Mouse (Mus musculus): ENCODE data around the gene Tyms. TPM values are rescaled to one million over a fixed set of nuclear protein-coding genes. Genes with fewer than 3 reads are reported as not detected.
"Not testable (repeated sequence)": the region's sequence is repeated elsewhere in the genome, so short reads cannot be mapped to it uniquely, and the experiment has no call there.

Gene Tyms
- polyA plus RNA-seq, 1 experiment from 2014 or later: 120 TPM

DNA sequence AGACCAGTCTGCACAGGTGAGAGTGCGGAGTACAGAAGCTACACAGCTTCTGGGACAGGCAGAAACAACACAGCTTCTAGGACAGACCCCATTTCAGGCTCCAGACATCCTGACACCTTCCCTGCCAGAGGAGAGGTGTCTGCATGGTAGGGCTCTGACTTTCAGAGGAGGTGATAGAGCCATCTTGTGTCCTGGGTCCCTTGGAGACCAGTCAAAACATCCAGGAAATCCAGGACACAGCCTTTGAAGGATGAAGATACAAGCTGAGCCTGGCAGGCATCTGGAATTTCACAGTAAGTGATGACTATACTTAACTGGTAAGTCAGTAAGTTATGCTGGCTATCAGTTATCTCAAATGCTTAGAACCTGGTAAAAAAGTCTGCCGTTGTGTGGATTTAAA, 36.3 kb downstream of the Tyms start:
- H3K27me3 ChIP-seq (replicated peaks); ATAC-seq (ENCODE audit: insufficient number of reproducible peaks, low FRiP score); H3K9ac ChIP-seq; H3K9me3 ChIP-seq (replicated peaks); H3K36me3 ChIP-seq; H3K4me3 ChIP-seq; H3K27ac ChIP-seq (ENCODE audit: poor library complexity, severe bottlenecking); H3K4me2 ChIP-seq; H3K4me1 ChIP-seq (replicated peaks): not testable (repeated sequence)
- WGBS: 57% methylated on average over 2 of the region's 2 CpGs

DNA sequence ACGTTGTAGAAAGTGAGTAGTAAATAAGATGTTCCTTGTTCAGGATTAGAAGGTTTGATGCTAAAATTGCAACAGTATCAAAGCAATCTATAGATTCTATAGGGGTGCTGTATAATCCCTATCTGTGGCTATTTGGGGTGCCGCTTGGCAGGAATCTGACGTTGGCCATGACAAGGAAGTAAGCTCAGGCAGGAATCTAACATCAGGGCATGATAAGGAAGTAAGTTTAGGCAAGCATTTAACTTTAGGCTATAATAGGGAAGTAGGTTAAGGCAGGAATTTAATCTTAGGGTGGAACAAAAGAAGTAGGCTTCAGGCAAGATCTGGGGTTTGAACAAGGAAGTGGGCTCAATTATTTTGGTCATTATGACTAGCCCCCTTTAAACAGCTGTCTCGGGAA, 37.6 kb downstream of the Tyms start:
- H3K36me3 ChIP-seq; H3K4me3 ChIP-seq; H3K27ac ChIP-seq (ENCODE audit: poor library complexity, severe bottlenecking); H3K4me2 ChIP-seq; H3K4me1 ChIP-seq (replicated peaks); H3K9me3 ChIP-seq (replicated peaks); ATAC-seq (ENCODE audit: insufficient number of reproducible peaks, low FRiP score); H3K27me3 ChIP-seq (replicated peaks); H3K9ac ChIP-seq: not testable (repeated sequence)
- 74% methylated on average over 4 of the region's 4 CpGs for WGBS

GRCm38 (mm10) chr5:30014580-30014979, 58.8 kb downstream of the Tyms start:
- ATAC-seq (ENCODE audit: insufficient number of reproducible peaks, low FRiP score): no peak
- Histone ChIP-seq H3K27ac (ENCODE audit: poor library complexity, severe bottlenecking) (no peak overlapping the region), H3K4me1 (replicated peaks) (peaks cover 4% of the 10 kb centered on the region; the same call in 1 of the 2 replicates), H3K9ac (no peak overlapping the region), H3K4me2 (no peak overlapping the region), H3K36me3 (no peaks in the 10 kb centered on the region), H3K9me3 (replicated peaks) (no peaks in the 10 kb centered on the region), H3K4me3 (no peak overlapping the region), H3K27me3 (replicated peaks) (no peaks in the 10 kb centered on the region)
- 60% methylated on average over 2 of the region's 2 CpGs for WGBS

- ATAC-seq (ENCODE audit: insufficient number of reproducible peaks, low FRiP score): peak; percentile 73; the same call in 1 of the 2 replicates
- Histone ChIP-seq H3K9ac (no peak within 1 kb of the TSS), H3K27ac (ENCODE audit: poor library complexity, severe bottlenecking) (no peak within 1 kb of the TSS), H3K4me2 (peak within 1 kb of the TSS; percentile 5; the same call in 1 of the 2 replicates), H3K36me3 (no peaks in the 10 kb centered on the region), H3K4me3 (no peak within 1 kb of the TSS), H3K27me3 (replicated peaks) (no peaks in the 10 kb centered on the region), H3K4me1 (replicated peaks) (peaks cover 8% of the 10 kb centered on the region), H3K9me3 (replicated peaks) (no peaks in the 10 kb centered on the region)
- 48% methylated on average over 16 of the region's 16 CpGs for WGBS
Observed at GRCm38 (mm10) chr5:30012726-30013503, 60.5 kb downstream of the Tyms start, which contains the start of gene Il6. Gene Il6, plus strand, starts transcription at chr5:30013114.

Other genes with a start within 250 kb of the Tyms start
- gene Il6, start 60.5 kb downstream of the Tyms start, polyA plus RNA-seq (2016; fragmentation: Nextera tagmentation; extraction: Ambion mirVana): 0.43 TPM in 1 of 2 replicates, not detected in the other
- gene Garem2, start 31.5 kb upstream of the Tyms start, polyA plus RNA-seq (2016; fragmentation: Nextera tagmentation; extraction: Ambion mirVana): 0.40 and 0.51 TPM in 2 replicates
- not detected in 2 replicates for gene 3110082J24Rik, start 32.5 kb upstream of the Tyms start, polyA plus RNA-seq (2016; fragmentation: Nextera tagmentation; extraction: Ambion mirVana)
- gene Hadha, start 81.5 kb upstream of the Tyms start, polyA plus RNA-seq (2016; fragmentation: Nextera tagmentation; extraction: Ambion mirVana): 237 and 239 TPM in 2 replicates
- 307 and 321 TPM in 2 replicates for gene Hadhb, start 81.6 kb upstream of the Tyms start, polyA plus RNA-seq (2016; fragmentation: Nextera tagmentation; extraction: Ambion mirVana)
- gene Adgrf3, start 132.1 kb upstream of the Tyms start, polyA plus RNA-seq (2016; fragmentation: Nextera tagmentation; extraction: Ambion mirVana): 0.37 TPM in 1 of 2 replicates, not detected in the other
- gene Selenoi, start 159.0 kb upstream of the Tyms start, polyA plus RNA-seq (2016; fragmentation: Nextera tagmentation; extraction: Ambion mirVana): 20.8 and 21.4 TPM in 2 replicates
- 0.18 and 0.19 TPM in 2 replicates for gene Drc1, start 207.8 kb upstream of the Tyms start, polyA plus RNA-seq (2016; fragmentation: Nextera tagmentation; extraction: Ambion mirVana)